Comparison of ENCODE assay signal across 28 mouse cellular contexts in the genomic region with DNA sequence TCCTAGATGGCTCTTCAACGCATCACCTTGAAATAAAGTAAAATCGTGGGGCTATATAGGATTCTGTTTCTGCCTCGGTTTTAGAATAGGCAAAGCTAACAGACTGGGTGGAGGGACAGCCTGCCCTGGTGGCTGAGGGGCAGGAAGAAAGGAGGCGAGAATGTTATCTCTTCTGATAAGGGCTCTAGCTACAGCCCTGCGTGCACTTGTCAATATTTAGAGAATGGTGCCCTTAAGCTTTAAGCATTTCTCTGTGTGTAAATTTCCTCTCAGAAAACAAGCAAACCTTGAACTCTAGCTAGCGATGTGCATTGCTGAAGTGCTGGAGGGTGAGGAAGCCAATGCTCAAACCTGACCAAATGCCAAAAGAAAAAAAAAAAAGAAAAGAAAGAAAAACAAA.
DNase-seq lines count a peak whose midpoint lies in the region; ATAC-seq and TF ChIP-seq lines count a peak whose summit lies in the region.
"Had no signal": no experiment of that assay in that cellular context is flagged by ENCODE, and none has a peak within 500 bp of the region (broad histone marks: within the 10 kb centered on the region; RNA-seq: fewer than 3 reads in every experiment).

No protein-coding gene starts in this region.

- H3K36me3 ChIP-seq in lung, postnatal 0 days (ENCODE audit: insufficient read depth, low read length), result no peaks in the 10 kb centered on the region
- H3K36me3 ChIP-seq in ES-E14 (ENCODE audit: control insufficient read depth, insufficient read depth, low read length, poor library complexity, severe bottlenecking), result no peaks in the 10 kb centered on the region
- H3K36me3 ChIP-seq in liver, embryonic 12.5 days, result no peaks in the 10 kb centered on the region
- H3K36me3 ChIP-seq in liver, postnatal 0 days (replicated peaks; ENCODE audit: insufficient read depth, low read length), result no peaks in the 10 kb centered on the region
- H3K36me3 ChIP-seq: embryonic facial prominence, embryonic 10.5 days; embryonic facial prominence, embryonic 15.5 days; forebrain, embryonic 12.5 days; limb, embryonic 12.5 days; neural tube, embryonic 12.5 days had no signal

- no peak overlapping the region for H3K4me3 ChIP-seq in lung, postnatal 0 days (ENCODE audit: low read depth, low read length)
- H3K4me3 ChIP-seq in ES-E14 (ENCODE audit: insufficient read depth in 1 of 2, low read depth in 1 of 2, low read length in 2 of 2, poor library complexity in 1 of 2, severe bottlenecking in 1 of 2), result no peak overlapping the region
- no peak overlapping the region for H3K4me3 ChIP-seq in liver, embryonic 12.5 days
- H3K4me3 ChIP-seq in liver, postnatal 0 days (ENCODE audit: low read depth, low read length), result no peak overlapping the region
- H3K4me3 ChIP-seq: embryonic facial prominence, embryonic 10.5 days; embryonic facial prominence, embryonic 15.5 days; forebrain, embryonic 12.5 days; limb, embryonic 12.5 days; myocyte; neural tube, embryonic 12.5 days had no signal

- WGBS in lung, postnatal 0 days, result 28% methylated on average over 6 of the region's 6 CpGs
- 28% methylated on average over 6 of the region's 6 CpGs for WGBS in liver, embryonic 12.5 days (ENCODE audit: insufficient replicate concordance)
- WGBS in liver, postnatal 0 days (ENCODE audit: insufficient replicate concordance), result 31% methylated on average over 6 of the region's 6 CpGs

- ATAC-seq in lung, postnatal 0 days, result no peak
- 0 out of 2 replicates have a peak, but pooled peaks have one; percentile 50 for ATAC-seq in liver, embryonic 12.5 days
- ATAC-seq in liver, postnatal 0 days, result peak; percentile 45; the same call in 1 of the 2 replicates
- no peak for ATAC-seq in megakaryocyte progenitor cell, adult 5-6 weeks (replicated peaks; ENCODE audit: poor library complexity)
- ATAC-seq: CD4-positive, CD25-positive, alpha-beta regulatory T cell, adult 4 months; forebrain, postnatal 0 days; hindbrain, embryonic 16.5 days had no signal

- H3K9ac ChIP-seq in lung, postnatal 0 days (replicated peaks; ENCODE audit: low read depth), result no peak overlapping the region
- H3K9ac ChIP-seq in ES-E14 (ENCODE audit: insufficient read depth, low read depth, low read length, poor library complexity, severe bottlenecking), result no peak overlapping the region
- H3K9ac ChIP-seq in liver, embryonic 12.5 days, result no peak overlapping the region
- H3K9ac ChIP-seq in liver, postnatal 0 days (replicated peaks), result no peak overlapping the region
- H3K9ac ChIP-seq: embryonic facial prominence, embryonic 15.5 days; forebrain, embryonic 12.5 days; forebrain, postnatal 0 days; limb, embryonic 12.5 days; neural tube, embryonic 12.5 days had no signal

- H3K9me3 ChIP-seq in lung, postnatal 0 days (ENCODE audit: low read length), result no peaks in the 10 kb centered on the region
- H3K9me3 ChIP-seq in ES-E14 (ENCODE audit: control insufficient read depth, insufficient read depth, low read depth, low read length), result no peaks in the 10 kb centered on the region
- no peaks in the 10 kb centered on the region; the same call in 1 of the 2 replicates for H3K9me3 ChIP-seq in liver, embryonic 12.5 days (replicated peaks)
- no peaks in the 10 kb centered on the region for H3K9me3 ChIP-seq in liver, postnatal 0 days (ENCODE audit: low read length)
- H3K9me3 ChIP-seq: embryonic facial prominence, embryonic 10.5 days; embryonic facial prominence, embryonic 15.5 days; forebrain, embryonic 12.5 days; limb, embryonic 12.5 days; neural tube, embryonic 12.5 days had no signal

- no peak for TF ChIP-seq EP300 in lung, postnatal 0 days (IDR thresholded peaks at IDR 0.05)
- TF ChIP-seq EP300 in liver, postnatal 0 days (IDR thresholded peaks at IDR 0.05; ENCODE audit: low read depth), result no peak

- no peak overlapping the region for H3K27ac ChIP-seq in lung, postnatal 0 days (ENCODE audit: low read length)
- peak overlapping the region; percentile 47; the same call in 1 of the 2 replicates for H3K27ac ChIP-seq in ES-E14 (ENCODE audit: insufficient read depth, low read depth, low read length, poor library complexity, severe bottlenecking)
- no peak overlapping the region for H3K27ac ChIP-seq in liver, embryonic 12.5 days
- H3K27ac ChIP-seq in liver, postnatal 0 days (ENCODE audit: low read depth), result no peak overlapping the region
- H3K27ac ChIP-seq: embryonic facial prominence, embryonic 10.5 days; embryonic facial prominence, embryonic 15.5 days; forebrain, embryonic 12.5 days; limb, embryonic 12.5 days; neural tube, embryonic 12.5 days had no signal

- no peaks in the 10 kb centered on the region for H3K4me1 ChIP-seq in lung, postnatal 0 days (ENCODE audit: insufficient read depth, low read depth, low read length)
- H3K4me1 ChIP-seq in ES-E14 (ENCODE audit: control insufficient read depth in 2 of 2, insufficient read depth in 2 of 2, low read length in 2 of 2, poor library complexity in 1 of 2), result peaks cover 2 to 14% of the 10 kb centered on the region in 2 experiments; a peak in 3 of 4 replicates
- H3K4me1 ChIP-seq in liver, embryonic 12.5 days, result no peaks in the 10 kb centered on the region
- no peaks in the 10 kb centered on the region for H3K4me1 ChIP-seq in liver, postnatal 0 days (ENCODE audit: insufficient read depth)
- H3K4me1 ChIP-seq: embryonic facial prominence, embryonic 15.5 days; forebrain, embryonic 12.5 days; limb, embryonic 12.5 days; neural tube, embryonic 12.5 days had no signal

- no peaks in the 10 kb centered on the region for H3K27me3 ChIP-seq in lung, postnatal 0 days (replicated peaks; ENCODE audit: insufficient read depth, low read length)
- no peaks in the 10 kb centered on the region for H3K27me3 ChIP-seq in liver, embryonic 12.5 days (replicated peaks)
- H3K27me3 ChIP-seq in liver, postnatal 0 days (ENCODE audit: insufficient read depth, low read length), result no peaks in the 10 kb centered on the region
- H3K27me3 ChIP-seq: embryonic facial prominence, embryonic 15.5 days; forebrain, embryonic 12.5 days; neural tube, embryonic 12.5 days had no signal

- no peak for DNase-seq in lung, postnatal 0 days (ENCODE audit: low spot score)
- no peak for DNase-seq in lung, postnatal 36 days
- no peak for DNase-seq in ES-E14 (ENCODE audit: low read depth, low spot score)
- DNase-seq in liver, postnatal 0 days, result no peak
- DNase-seq in urinary bladder, postnatal 36 days (ENCODE audit: low spot score in 2 of 2), result no peak
- DNase-seq: adrenal gland, adult 8-10 months; cerebellum, adult 8-10 months; cerebellum, postnatal 25 days; forebrain, postnatal 0 days; heart, postnatal 14 days; kidney, adult 9 months; kidney, postnatal 10 days; lung, adult 2 months; lung, postnatal 14 days; right cerebral cortex, postnatal 25 days; thymus, adult 2 months; thymus, postnatal 4 days had no signal

- TF ChIP-seq CTCF in lung, postnatal 0 days (IDR thresholded peaks at IDR 0.05), result 0 out of 2 replicates have a peak, but pooled peaks have one; percentile 8
- TF ChIP-seq CTCF in liver, postnatal 0 days (IDR thresholded peaks at IDR 0.05; ENCODE audit: low read depth), result no peak

- H3K4me2 ChIP-seq in lung, postnatal 0 days (replicated peaks; ENCODE audit: low read depth, low read length), result no peak overlapping the region
- no peak overlapping the region for H3K4me2 ChIP-seq in liver, embryonic 12.5 days
- H3K4me2 ChIP-seq in liver, postnatal 0 days (ENCODE audit: low read depth, low read length), result no peak overlapping the region
- H3K4me2 ChIP-seq: embryonic facial prominence, embryonic 15.5 days; forebrain, embryonic 12.5 days; limb, embryonic 12.5 days; midbrain, embryonic 11.5 days; neural tube, embryonic 12.5 days had no signal

- in situ Hi-C loops in ES-E14 (cut with MboI; ENCODE audit: low sequenced_read_pairs in 2 of 2, unreplicated experiment in 2 of 2), result no loop called here

TF ChIP-seq in ES-E14, 5 proteins besides CTCF, POLR2A, EP300 and RAD21:
- TF ChIP-seq ZC3H11A (IDR thresholded peaks at IDR 0.05; ENCODE audit: borderline replicate concordance, low read depth, low read length) (no peak), CHD2 (IDR thresholded peaks at IDR 0.05; ENCODE audit: low read depth, low read length) (no peak), HCFC1 (IDR thresholded peaks at IDR 0.05; ENCODE audit: borderline replicate concordance, insufficient read depth, low read length) (no peak), ZNF384 (IDR thresholded peaks at IDR 0.05; ENCODE audit: low read depth, low read length) (no peak)

Comparison
In these comparisons a context has a peak if more than half of its experiments do, and no peak if none do; other contexts are left out.
1. ATAC-seq: peak in liver, embryonic 12.5 days (single experiment) and liver, postnatal 0 days (single experiment); none in lung, postnatal 0 days (single experiment) and megakaryocyte progenitor cell, adult 5-6 weeks (single experiment).